Mouse (Mus musculus): ENCODE data around the gene Cpt1a. TPM values are rescaled to one million over a fixed set of nuclear protein-coding genes. Genes with fewer than 3 reads are reported as not detected.

Gene Cpt1a
- polyA plus RNA-seq, 1 experiment from 2014 or later: 46.4 TPM

GRCm38 (mm10) chr19:3431969-3432368 lies 109.8 kb downstream of the Cpt1a start:
- no peak for ATAC-seq (ENCODE audit: low FRiP score, low TSS enrichment)

GRCm38 (mm10) chr19:3434124-3434523 lies 112.0 kb downstream of the Cpt1a start:
- 29% methylated on average over 4 of the region's 4 CpGs for WGBS

More at GRCm38 (mm10) chr19:3431969-3432368, 109.8 kb downstream of the Cpt1a start:
- H3K27ac ChIP-seq (ENCODE audit: low read length): no peak overlapping the region
- WGBS: 96% methylated on average over 2 of the region's 2 CpGs
- H3K27me3 ChIP-seq (ENCODE audit: insufficient read depth, low read length): no peaks in the 10 kb centered on the region
- no peak overlapping the region for H3K9ac ChIP-seq (replicated peaks; ENCODE audit: low read length)
- no peak overlapping the region for H3K4me3 ChIP-seq (ENCODE audit: low read length)
- no peaks in the 10 kb centered on the region for H3K4me1 ChIP-seq (ENCODE audit: insufficient read depth, low read length)
- H3K4me2 ChIP-seq (replicated peaks; ENCODE audit: low read depth, low read length): no peak overlapping the region
- H3K9me3 ChIP-seq (ENCODE audit: low read length): no peaks in the 10 kb centered on the region
- H3K36me3 ChIP-seq (ENCODE audit: insufficient read depth, low read length): no peaks in the 10 kb centered on the region

GRCm38 (mm10) chr19:3434641-3435040 lies 112.5 kb downstream of the Cpt1a start:
- Histone ChIP-seq H3K4me1 (ENCODE audit: insufficient read depth, low read length) (no peaks in the 10 kb centered on the region), H3K27ac (ENCODE audit: low read length) (no peak overlapping the region), H3K4me3 (ENCODE audit: low read length) (no peak overlapping the region), H3K27me3 (ENCODE audit: insufficient read depth, low read length) (no peaks in the 10 kb centered on the region), H3K36me3 (ENCODE audit: insufficient read depth, low read length) (no peaks in the 10 kb centered on the region), H3K4me2 (replicated peaks; ENCODE audit: low read depth, low read length) (no peak overlapping the region), H3K9ac (replicated peaks; ENCODE audit: low read length) (no peak overlapping the region), H3K9me3 (ENCODE audit: low read length) (no peaks in the 10 kb centered on the region)
- no peak for ATAC-seq (ENCODE audit: low FRiP score, low TSS enrichment)
- 52% methylated on average over 4 of the region's 4 CpGs for WGBS

More at GRCm38 (mm10) chr19:3434124-3434523, 112.0 kb downstream of the Cpt1a start:
- no peaks in the 10 kb centered on the region for H3K36me3 ChIP-seq (ENCODE audit: insufficient read depth, low read length)
- H3K27ac ChIP-seq (ENCODE audit: low read length): no peak overlapping the region
- H3K4me2 ChIP-seq (replicated peaks; ENCODE audit: low read depth, low read length): no peak overlapping the region
- no peak overlapping the region for H3K4me3 ChIP-seq (ENCODE audit: low read length)
- H3K9ac ChIP-seq (replicated peaks; ENCODE audit: low read length): no peak overlapping the region
- ATAC-seq (ENCODE audit: low FRiP score, low TSS enrichment): no peak
- no peaks in the 10 kb centered on the region for H3K9me3 ChIP-seq (ENCODE audit: low read length)
- no peaks in the 10 kb centered on the region for H3K4me1 ChIP-seq (ENCODE audit: insufficient read depth, low read length)
- H3K27me3 ChIP-seq (ENCODE audit: insufficient read depth, low read length): no peaks in the 10 kb centered on the region

Small RNA genes lying within 50 kb of the gene (microRNA-seq; reads per million reads assigned to microRNA genes)
- not detected for gene Mir6984

Other genes with a start within 250 kb of the Cpt1a start
- gene Mrpl21, start 39.4 kb upstream of the Cpt1a start, polyA plus RNA-seq (2015; fragmentation: Nextera tagmentation; extraction: Ambion mirVana): 117 and 125 TPM in 2 replicates
- gene Ighmbp2, start 39.3 kb upstream of the Cpt1a start, polyA plus RNA-seq (2015; fragmentation: Nextera tagmentation; extraction: Ambion mirVana): 11.2 and 11.6 TPM in 2 replicates
- 0.27 and 0.36 TPM in 2 replicates for gene Tesmin, start 66.5 kb downstream of the Cpt1a start, polyA plus RNA-seq (2015; fragmentation: Nextera tagmentation; extraction: Ambion mirVana)
- gene Gal, start 92.2 kb downstream of the Cpt1a start, polyA plus RNA-seq (2015; fragmentation: Nextera tagmentation; extraction: Ambion mirVana): 0.46 and 0.62 TPM in 2 replicates